1 mouse cellular context compared by ENCODE assay signal in the genomic region with DNA sequence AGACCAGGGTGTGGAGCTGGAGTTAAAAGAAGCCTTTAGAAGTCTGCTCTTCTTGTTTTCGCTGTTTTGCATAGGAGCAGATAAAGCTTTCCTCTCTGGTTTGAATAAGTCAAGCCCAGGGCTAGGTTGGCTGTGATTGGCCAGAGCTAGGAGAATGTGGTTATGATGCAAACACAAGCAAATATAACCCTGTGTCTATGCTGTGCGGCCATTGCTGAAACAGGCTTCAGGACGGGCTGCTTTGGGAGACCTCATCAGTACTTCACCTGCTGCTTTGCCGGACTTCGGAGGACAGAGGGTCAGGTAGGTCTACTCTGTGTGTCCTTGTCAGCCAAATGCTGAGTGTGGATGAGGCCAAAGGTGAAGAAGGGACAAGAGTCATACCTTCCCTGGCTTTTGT.
A peak's percentile ranks its signal among the peaks of the same experiment; 100 is the strongest.
TF ChIP-seq lines count a peak whose summit lies in the region.

Gene Avil, plus strand, starts transcription at position 181 of the 400 bp plus-strand sequence.

TF ChIP-seq in myocyte, 11 proteins besides CTCF, POLR2A, EP300 and RAD21 (continued from another document):
- peak; percentile 94 for TF ChIP-seq POLR2AphosphoS2 (IDR thresholded peaks at IDR 0.05; ENCODE audit: insufficient read length, low read depth)
- TF ChIP-seq CEBPB (IDR thresholded peaks at IDR 0.05; ENCODE audit: insufficient read depth, poor library complexity, severe bottlenecking) = peak; percentile 79; the same call in 1 of the 2 replicates
TF ChIP-seq in myocyte: peak in this region for 2.
